Mouse (Mus musculus) 416B (cell line): ENCODE results near the gene Cd200r3.

Experiments used
- DNase-seq: peaks from one replicate; pipeline ENCODE4 v3.0.0; 2011; ENCODE audit warnings: low read depth

Gene Cd200r3

GRCm38 (mm10) chr16:45030796-45031195 lies 87.3 kb downstream of the Cd200r3 start:
- peak; percentile 35 for DNase-seq
